Mouse (Mus musculus) midbrain, embryonic 11.5 days (tissue): ENCODE measurements around the gene Gspt1. TPM values are rescaled to one million over a fixed set of nuclear protein-coding genes. Genes with fewer than 3 reads are reported as not detected.

Experiments used
- ATAC-seq: fragments of 200-750 bp; cut with Nextera tagmentation; 2 replicates; pipeline ENCODE4 v1.8.0; 2017; ENCODE audit warnings: moderate TSS enrichment, moderate library complexity; ENCODE audit not compliant: low FRiP score
- DNase-seq: peaks from one replicate; pipeline ENCODE4 v3.0.0; 2015; ENCODE audit warnings: low spot score; ENCODE audit errors: missing footprints
- H3K27ac ChIP-seq: fragments of 300-500 bp; sonication (generic); 2 replicates; pipeline ENCODE4 v1.5.1; 2014; ENCODE audit warnings: low read depth, low read length
- H3K27me3 ChIP-seq: fragments of 300-500 bp; sonication (generic); 2 replicates; pipeline ENCODE4 v1.6.1; 2014; ENCODE audit warnings: mild to moderate bottlenecking, low read length, moderate library complexity, mixed read lengths; ENCODE audit not compliant: control insufficient read depth, insufficient read depth
- H3K36me3 ChIP-seq: fragments of 300-500 bp; sonication (generic); 2 replicates; pipeline ENCODE4 v1.6.1; 2014; ENCODE audit warnings: mild to moderate bottlenecking, low read length, moderate library complexity, mixed read lengths; ENCODE audit not compliant: control insufficient read depth, insufficient read depth
- H3K4me1 ChIP-seq: fragments of 300-500 bp; sonication (generic); 2 replicates; pipeline ENCODE4 v1.6.1; 2014; ENCODE audit warnings: low read length; ENCODE audit not compliant: control insufficient read depth, insufficient read depth
- H3K4me2 ChIP-seq: fragments of 300-500 bp; sonication (generic); 2 replicates; pipeline ENCODE4 v1.6.1; 2014; ENCODE audit warnings: mild to moderate bottlenecking, moderate library complexity
- H3K4me3 ChIP-seq: fragments of 300-500 bp; sonication (generic); 2 replicates; pipeline ENCODE4 v1.5.1; 2014; ENCODE audit warnings: low read depth, low read length
- H3K9ac ChIP-seq: fragments of 300-500 bp; sonication (generic); 2 replicates; pipeline ENCODE4 v1.6.1; 2014; ENCODE audit warnings: low read length
- H3K9me3 ChIP-seq: fragments of 300-500 bp; sonication (generic); 2 replicates; pipeline ENCODE4 v1.6.1; 2016; ENCODE audit warnings: low read length; ENCODE audit not compliant: control insufficient read depth
- WGBS: fragments of 180-500 bp; shearing (Covaris S2); extraction: QIAGEN DNeasy Blood & Tissue Kit; methylation state at CpG from one replicate; pipeline ENCODE4 v1.1.7; 2014; 5-methylcytosine and 5-hydroxymethylcytosine counted together
- polyA plus RNA-seq: library from polyadenylated mRNA; unstranded; fragments of >200 nt; fragmentation: Nextera tagmentation; extraction: Ambion mirVana; gene quantifications from 2 replicates; pipeline ENCODE4 v1.2.1, GENCODE M21; 2014

The Gspt1 gene
- polyA plus RNA-seq, 1 experiment from 2014 or later: 87.6 TPM

GRCm38 (mm10) chr16:11197052-11197451, 57.1 kb downstream of the Gspt1 start:
- ATAC-seq (no peak), DNase-seq (no peak)
- Histone ChIP-seq H3K9ac (no peak overlapping the region), H3K4me1 (peaks cover 3% of the 10 kb centered on the region; the same call in 1 of the 2 replicates), H3K4me2 (no peak overlapping the region), H3K36me3 (peaks cover 37% of the 10 kb centered on the region), H3K27me3 (no peaks in the 10 kb centered on the region), H3K27ac (no peak overlapping the region), H3K4me3 (no peak overlapping the region), H3K9me3 (no peaks in the 10 kb centered on the region)
- WGBS: 90% methylated on average over 4 of the region's 4 CpGs

GRCm38 (mm10) chr16:11193231-11193630, 60.9 kb downstream of the Gspt1 start:
- H3K4me1 ChIP-seq: no peaks in the 10 kb centered on the region
- H3K9me3 ChIP-seq: no peaks in the 10 kb centered on the region
- peaks cover 31% of the 10 kb centered on the region for H3K36me3 ChIP-seq
- WGBS: 96% methylated on average over 2 of the region's 2 CpGs
- no peak for DNase-seq
- H3K4me2 ChIP-seq: no peak overlapping the region
- no peak overlapping the region for H3K4me3 ChIP-seq
- H3K27me3 ChIP-seq: no peaks in the 10 kb centered on the region
- no peak overlapping the region for H3K27ac ChIP-seq
- H3K9ac ChIP-seq: no peak overlapping the region
- ATAC-seq: no peak

DNA sequence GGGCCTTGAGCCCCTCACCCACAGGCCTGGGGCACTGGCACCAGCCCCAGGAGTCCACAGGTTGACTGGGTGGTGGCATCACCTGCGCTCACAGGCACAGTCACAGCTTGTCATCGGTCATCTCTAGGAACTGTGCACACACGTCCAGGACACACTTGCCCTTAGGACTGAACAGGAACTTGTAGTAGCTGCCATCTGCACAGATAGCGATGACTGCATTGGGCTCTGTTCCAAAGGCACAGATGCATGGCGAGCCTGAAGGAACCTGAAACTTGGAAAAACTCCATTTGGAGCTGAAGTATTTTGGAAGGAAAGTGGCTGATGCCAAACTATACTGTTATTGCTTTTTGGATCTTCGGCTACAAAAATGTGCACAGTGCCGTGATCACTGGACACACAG, 64.0 kb downstream of the Gspt1 start:
- H3K27ac ChIP-seq: no peak overlapping the region
- WGBS: 89% methylated on average over 7 of the region's 7 CpGs
- no peak for DNase-seq

DNA sequence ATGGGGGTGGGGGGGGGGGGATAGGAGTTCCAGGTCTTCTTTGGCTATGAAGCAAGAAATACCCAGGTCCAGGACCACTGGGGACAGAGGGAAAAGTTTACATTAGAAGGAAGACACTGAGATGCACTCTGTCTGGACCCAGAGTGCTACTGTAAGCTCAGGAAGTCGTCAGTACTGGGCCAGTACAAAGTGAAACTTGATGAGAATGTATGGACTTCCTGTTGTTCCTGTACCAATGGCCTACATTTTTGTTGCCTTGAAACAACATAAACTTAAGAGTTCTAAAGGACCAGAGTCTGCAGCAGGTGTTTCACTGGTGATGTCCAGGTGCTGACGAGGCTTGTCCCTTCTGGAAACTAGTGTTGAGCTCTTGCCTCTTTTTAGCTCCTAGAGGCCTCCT, 76.7 kb downstream of the Gspt1 start:
- no peaks in the 10 kb centered on the region for H3K27me3 ChIP-seq
- no peak overlapping the region for H3K27ac ChIP-seq
- H3K9ac ChIP-seq: no peak overlapping the region
- peaks cover 5% of the 10 kb centered on the region; the same call in 1 of the 2 replicates for H3K4me1 ChIP-seq
- H3K4me2 ChIP-seq: no peak overlapping the region
- WGBS: 80% methylated on average over 2 of the region's 2 CpGs
- no peaks in the 10 kb centered on the region for H3K9me3 ChIP-seq
- no peaks in the 10 kb centered on the region for H3K36me3 ChIP-seq
- no peak overlapping the region for H3K4me3 ChIP-seq
- ATAC-seq (no peak), DNase-seq (no peak)

More for the DNA sequence above, 64.0 kb downstream of the Gspt1 start:
- no peaks in the 10 kb centered on the region for H3K27me3 ChIP-seq
- H3K4me3 ChIP-seq: no peak overlapping the region
- no peak overlapping the region for H3K4me2 ChIP-seq
- no peak for ATAC-seq
- H3K4me1 ChIP-seq: no peaks in the 10 kb centered on the region
- H3K9ac ChIP-seq: no peak overlapping the region
- H3K9me3 ChIP-seq: no peaks in the 10 kb centered on the region
- H3K36me3 ChIP-seq: peaks cover 14% of the 10 kb centered on the region; the same call in 1 of the 2 replicates

DNA sequence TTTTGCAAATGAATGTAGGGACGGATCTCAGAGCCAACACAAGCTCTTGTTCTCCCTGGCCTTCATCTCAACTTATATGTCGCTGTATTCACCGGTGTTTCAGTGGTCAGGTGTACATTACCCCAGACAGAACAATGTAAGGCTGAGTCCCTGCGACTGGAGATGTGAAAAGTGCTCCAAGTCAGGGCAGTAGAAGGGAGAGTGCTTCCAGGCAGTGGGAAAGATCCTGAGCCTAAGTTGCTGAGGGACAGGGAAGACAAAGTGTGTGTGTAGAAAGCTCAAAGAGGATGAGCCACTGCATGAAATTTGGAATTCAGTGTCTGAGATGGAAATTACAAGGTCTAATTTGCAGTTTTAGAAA, 77.3 kb downstream of the Gspt1 start:
- H3K9me3 ChIP-seq: no peaks in the 10 kb centered on the region
- ATAC-seq (no peak), DNase-seq (no peak)
- peaks cover 5% of the 10 kb centered on the region; the same call in 1 of the 2 replicates for H3K4me1 ChIP-seq
- H3K9ac ChIP-seq: peak overlapping the region; percentile 85
- H3K4me3 ChIP-seq: peak overlapping the region; percentile 87
- no peaks in the 10 kb centered on the region for H3K27me3 ChIP-seq
- 4% methylated on average over 4 of the region's 4 CpGs for WGBS
- H3K36me3 ChIP-seq: no peaks in the 10 kb centered on the region
- H3K27ac ChIP-seq: no peak overlapping the region
- H3K4me2 ChIP-seq: peak overlapping the region; percentile 76

GRCm38 (mm10) chr16:11176208-11176883, 77.8 kb downstream of the Gspt1 start, which contains the start of gene Zc3h7a:
Zc3h7a (minus strand) TSS chr16:11176393.
- ATAC-seq: peak; percentile 92
- under 1% methylated on average over 56 of the region's 57 CpGs for WGBS
- peak within 1 kb of the TSS; percentile 85 for H3K9ac ChIP-seq

GRCm38 (mm10) chr16:11175489-11176207, 78.5 kb downstream of the Gspt1 start:
- Histone ChIP-seq H3K27me3 (no peaks in the 10 kb centered on the region), H3K36me3 (no peaks in the 10 kb centered on the region), H3K4me2 (peak overlapping the region; percentile 76), H3K9ac (peak overlapping the region; percentile 85), H3K27ac (peak overlapping the region; percentile 78), H3K9me3 (no peaks in the 10 kb centered on the region), H3K4me1 (peaks cover 5% of the 10 kb centered on the region; the same call in 1 of the 2 replicates), H3K4me3 (peak overlapping the region; percentile 87)
- WGBS: under 1% methylated on average over 62 of the region's 72 CpGs
- ATAC-seq: peak; percentile 73
- DNase-seq: peak; percentile 93

More at GRCm38 (mm10) chr16:11176208-11176883, 77.8 kb downstream of the Gspt1 start, which contains the start of gene Zc3h7a:
- H3K4me1 ChIP-seq: peaks cover 5% of the 10 kb centered on the region; the same call in 1 of the 2 replicates
- peak within 1 kb of the TSS; percentile 78 for H3K27ac ChIP-seq
- peak; percentile 99 for DNase-seq
- peak within 1 kb of the TSS; percentile 87 for H3K4me3 ChIP-seq
- H3K9me3 ChIP-seq: no peaks in the 10 kb centered on the region
- H3K4me2 ChIP-seq: peak within 1 kb of the TSS; percentile 76
- H3K36me3 ChIP-seq: no peaks in the 10 kb centered on the region
- no peaks in the 10 kb centered on the region for H3K27me3 ChIP-seq

DNA sequence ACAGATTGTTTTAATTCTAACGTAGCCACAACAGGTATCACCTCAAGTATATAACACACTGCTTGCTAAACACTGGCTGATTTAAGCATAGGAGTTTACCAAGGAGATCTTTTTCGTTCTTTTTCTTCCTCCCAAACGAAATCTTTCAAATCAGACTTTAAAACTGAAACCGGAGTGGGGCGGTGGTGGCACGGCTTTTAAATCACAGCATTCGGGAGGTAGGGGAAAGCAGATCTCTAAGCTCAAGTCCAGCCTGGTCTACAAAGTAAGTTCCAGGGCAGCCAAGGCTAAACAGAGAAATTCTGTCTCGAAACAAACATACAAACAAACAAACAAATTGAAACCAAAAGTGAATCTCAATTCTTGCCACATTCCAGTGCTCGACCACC, 79.0 kb downstream of the Gspt1 start:
- Histone ChIP-seq H3K9ac (peak overlapping the region; percentile 85), H3K4me2 (peak overlapping the region; percentile 76), H3K4me1 (peaks cover 5% of the 10 kb centered on the region; the same call in 1 of the 2 replicates), H3K9me3 (no peaks in the 10 kb centered on the region), H3K27ac (no peak overlapping the region), H3K36me3 (no peaks in the 10 kb centered on the region), H3K27me3 (no peaks in the 10 kb centered on the region), H3K4me3 (peak overlapping the region; percentile 87)
- DNase-seq (no peak), ATAC-seq (no peak)
- WGBS: 19% methylated on average over 9 of the region's 9 CpGs

DNA sequence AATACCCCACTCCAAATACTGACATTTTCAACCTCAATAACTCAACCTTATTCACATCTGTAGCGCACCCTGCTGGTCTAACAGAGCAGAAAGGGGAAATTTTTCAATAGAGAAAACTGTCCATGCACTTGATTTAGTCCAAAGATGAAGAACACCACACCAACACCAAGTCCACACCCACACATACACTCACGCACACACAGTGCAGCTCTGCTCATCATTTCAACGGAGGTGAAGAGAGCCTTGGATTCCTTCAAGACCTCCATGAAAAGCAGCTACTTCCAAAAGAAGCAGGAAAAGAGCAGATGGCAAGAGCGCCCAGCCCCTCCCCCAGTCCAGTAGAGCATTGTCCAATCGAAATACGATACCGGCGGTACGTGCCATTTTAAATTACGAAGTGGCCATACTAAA, 79.4 kb downstream of the Gspt1 start:
- DNase-seq (peak; percentile 95), ATAC-seq (0 out of 2 replicates have a peak, but pooled peaks have one; percentile 15)
- peak overlapping the region; percentile 87 for H3K4me3 ChIP-seq
- no peak overlapping the region; the same call in 1 of the 2 replicates for H3K9ac ChIP-seq
- H3K9me3 ChIP-seq: no peaks in the 10 kb centered on the region
- H3K27ac ChIP-seq: no peak overlapping the region
- no peaks in the 10 kb centered on the region for H3K27me3 ChIP-seq
- H3K4me2 ChIP-seq: peak overlapping the region; percentile 76
- H3K4me1 ChIP-seq: peaks cover 5% of the 10 kb centered on the region; the same call in 1 of the 2 replicates
- H3K36me3 ChIP-seq: no peaks in the 10 kb centered on the region
- WGBS: 9% methylated on average over 10 of the region's 10 CpGs
